Mouse (Mus musculus) heart, postnatal 25 days (tissue): Measurements from ENCODE around the gene Haus5. TPM values are rescaled to one million over a fixed set of nuclear protein-coding genes. Genes with fewer than 3 reads are reported as not detected.

Experiments
- total RNA-seq, 2 experiments: library from RNA; stranded (reverse); gene quantifications; 2 replicates each; pipeline ENCODE4 v1.2.3; 2021

Gene Haus5
- total RNA-seq, 2 experiments from 2014 or later, result 4.3 TPM

Other genes with a start within 250 kb of the Haus5 start
- gene Hcst, start 245.1 kb downstream of the Haus5 start, total RNA-seq, result not detected
- gene Nfkbid, start 243.3 kb downstream of the Haus5 start, total RNA-seq, result under 1 TPM; 0.20 to 0.47 TPM
- 1 to 10 TPM; 3.5 TPM for gene Aplp1, start 219.5 kb downstream of the Haus5 start, total RNA-seq
- gene Kirrel2, start 207.3 kb downstream of the Haus5 start, total RNA-seq, result not detected
- gene Nphs1, start 206.7 kb downstream of the Haus5 start, total RNA-seq, result not detected
- gene Prodh2, start 171.4 kb downstream of the Haus5 start, total RNA-seq, result not detected
- gene Arhgap33, start 129.9 kb downstream of the Haus5 start, total RNA-seq, result 1 to 10 TPM in 1 of 2 experiments, under 1 TPM in 1; 0.81 to 1.1 TPM
- gene Hspb6, start 112.8 kb downstream of the Haus5 start, total RNA-seq, result 100 to 1,000 TPM; 720 to 731 TPM
- 1 to 10 TPM; 4.5 to 4.7 TPM for gene Proser3, start 112.7 kb downstream of the Haus5 start, total RNA-seq
- 10 to 100 TPM; 15.1 to 15.5 TPM for gene Lin37, start 105.2 kb downstream of the Haus5 start, total RNA-seq
- gene U2af1l4, start 101.7 kb downstream of the Haus5 start, total RNA-seq, result 10 to 100 TPM; 63.7 to 66.4 TPM
- gene Gm49396, start 101.7 kb downstream of the Haus5 start, total RNA-seq, result 1 to 10 TPM; 1.4 to 1.9 TPM
- 10 to 100 TPM; 61.2 to 70.3 TPM for gene Psenen, start 101.4 kb downstream of the Haus5 start, total RNA-seq
- 1 to 10 TPM; 1.3 to 1.6 TPM for gene Igflr1, start 99.6 kb downstream of the Haus5 start, total RNA-seq
- gene Kmt2b, start 76.3 kb downstream of the Haus5 start, total RNA-seq, result 10 to 100 TPM; 17.5 to 22.7 TPM
- gene Zbtb32, start 66.1 kb downstream of the Haus5 start, total RNA-seq, result not detected
- gene Upk1a, start 52.1 kb downstream of the Haus5 start, total RNA-seq, result under 1 TPM in 1 of 2 experiments, not detected in 1; 0.52 TPM
- gene Cox6b1, start 38.8 kb downstream of the Haus5 start, total RNA-seq, result 1,000 to 10,000 TPM; 4,579 to 4,828 TPM
- not detected for gene Etv2, start 29.1 kb downstream of the Haus5 start, total RNA-seq
- gene Rbm42, start 14.7 kb downstream of the Haus5 start, total RNA-seq, result 10 to 100 TPM; 49.9 to 53.9 TPM
- under 1 TPM in 1 of 2 experiments, not detected in 1; 0.65 TPM for gene Pmis2, start 6.6 kb upstream of the Haus5 start, total RNA-seq
- gene 2200002J24Rik, start 33.9 kb upstream of the Haus5 start, total RNA-seq, result not detected
- gene Atp4a, start 47.2 kb upstream of the Haus5 start, total RNA-seq, result not detected
- 100 to 1,000 TPM; 269 to 278 TPM for gene Tmem147, start 64.5 kb upstream of the Haus5 start, total RNA-seq
- not detected for gene Gapdhs, start 78.7 kb upstream of the Haus5 start, total RNA-seq
- 1 to 10 TPM; 2.3 to 5.5 TPM for gene Sbsn, start 86.5 kb upstream of the Haus5 start, total RNA-seq
- 1 to 10 TPM; 3.6 to 6.6 TPM for gene Dmkn, start 98.8 kb upstream of the Haus5 start, total RNA-seq
- not detected for gene Krtdap, start 122.9 kb upstream of the Haus5 start, total RNA-seq
- gene Ffar2, start 158.8 kb upstream of the Haus5 start, total RNA-seq, result under 1 TPM in 1 of 2 experiments, not detected in 1; 0.22 TPM
- gene Ffar3, start 191.2 kb upstream of the Haus5 start, total RNA-seq, result not detected
- not detected for gene Ffar1, start 196.6 kb upstream of the Haus5 start, total RNA-seq
- 1 to 10 TPM in 1 of 2 experiments, under 1 TPM in 1; 0.78 to 1.4 TPM for gene Cd22, start 215.3 kb upstream of the Haus5 start, total RNA-seq
- under 1 TPM in 1 of 2 experiments, not detected in 1; 0.36 TPM for gene Mag, start 249.9 kb upstream of the Haus5 start, total RNA-seq